Mouse (Mus musculus) CH12.LX (cell line): ENCODE results near the gene Ttbk1. TPM values are rescaled to one million over a fixed set of nuclear protein-coding genes. Genes with fewer than 3 reads are reported as not detected.

Source experiments
- DNase-seq: peaks from one replicate; pipeline ENCODE4 v3.0.0-alpha.2; 2013; ENCODE audit errors: extremely low read depth
- H3K27ac ChIP-seq: 2 replicates; pipeline ENCODE4 v1.5.1; 2012; ENCODE audit warnings: low read depth, mild to moderate bottlenecking, control low read depth, moderate library complexity; ENCODE audit not compliant: insufficient read depth
- H3K27me3 ChIP-seq: replicated peaks from 2 replicates; pipeline ENCODE3; 2012; ENCODE audit warnings: inconsistent platforms
- H3K36me3 ChIP-seq, 2 experiments: replicated peaks in 1 of 2; 2 replicates each; pipeline versions ENCODE3 to v1.6.1; 2012; ENCODE audit warnings: inconsistent platforms in 1 of 2, low read length in 1 of 2, mild to moderate bottlenecking in 1 of 2, mixed read lengths in 1 of 2, moderate library complexity in 1 of 2; ENCODE audit not compliant: control insufficient read depth in 1 of 2, insufficient read depth in 1 of 2
- H3K4me1 ChIP-seq, 2 experiments: 2 replicates each; pipeline ENCODE4 v1.6.1; 2012; ENCODE audit warnings: inconsistent platforms in 1 of 2, moderate library complexity in 1 of 2; ENCODE audit not compliant: insufficient read depth in 2 of 2, control insufficient read depth in 1 of 2
- H3K4me2 ChIP-seq: 2 replicates; pipeline ENCODE4 v1.6.1; 2012; ENCODE audit warnings: low read depth, mild to moderate bottlenecking, control low read depth; ENCODE audit not compliant: poor library complexity, insufficient read depth, severe bottlenecking
- H3K4me3 ChIP-seq, 3 experiments: fragments of 150-350 bp in 1 of 3; sonication (generic) in 1 of 3; replicated peaks in 1 of 3; 2 replicates each; pipeline versions ENCODE3 to v1.5.1; 2011 to 2012; ENCODE audit warnings: low read depth in 2 of 3, low read length in 2 of 3, mild to moderate bottlenecking in 2 of 3, moderate library complexity in 2 of 3, control low read depth in 1 of 3, improper control_type of control experiment in 1 of 3, inconsistent platforms in 1 of 3, mixed read lengths in 1 of 3; ENCODE audit not compliant: poor library complexity in 1 of 3
- H3K79me2 ChIP-seq: replicated peaks from 2 replicates; pipeline ENCODE4 v1.6.1; 2012; ENCODE audit warnings: mild to moderate bottlenecking, moderate library complexity; ENCODE audit not compliant: control insufficient read depth, poor library complexity, insufficient read depth, severe bottlenecking; ENCODE audit errors: extremely low read depth
- H3K9ac ChIP-seq: 2 replicates; pipeline ENCODE4 v1.6.1; 2012; ENCODE audit warnings: low read depth, mild to moderate bottlenecking, control low read depth, moderate library complexity; ENCODE audit not compliant: insufficient read depth
- H3K9me3 ChIP-seq: replicated peaks from 2 replicates; pipeline ENCODE3; 2012; ENCODE audit warnings: low read length, inconsistent platforms, mixed read lengths
- BHLHE40 ChIP-seq: IDR thresholded peaks from 2 replicates; pipeline ENCODE4 v1.6.1; 2011; ENCODE audit warnings: mild to moderate bottlenecking, low read depth, low read length, improper control_type of control experiment
- CHD1 ChIP-seq: IDR thresholded peaks from 2 replicates; pipeline ENCODE4 v1.6.1; 2012; ENCODE audit warnings: low read depth, low read length, improper control_type of control experiment, inconsistent platforms
- HCFC1 ChIP-seq: IDR thresholded peaks from 2 replicates; pipeline ENCODE4 v1.6.1; 2012; ENCODE audit warnings: low read depth, mild to moderate bottlenecking, inconsistent platforms, low read length, improper control_type of control experiment
- IRF4 ChIP-seq: IDR thresholded peaks from 2 replicates; pipeline ENCODE4 v1.6.1; 2014; ENCODE audit warnings: low read depth, mild to moderate bottlenecking, inconsistent platforms, low read length, improper control_type of control experiment
- KAT2A ChIP-seq: IDR thresholded peaks from 2 replicates; pipeline ENCODE4 v1.6.1; 2012; ENCODE audit warnings: low read length, improper control_type of control experiment, inconsistent platforms; ENCODE audit not compliant: insufficient replicate concordance
- MXI1 ChIP-seq: IDR thresholded peaks from 2 replicates; pipeline ENCODE4 v1.6.1; 2011; ENCODE audit warnings: mild to moderate bottlenecking, low read depth, low read length, improper control_type of control experiment
- NRF1 ChIP-seq: IDR thresholded peaks from 2 replicates; pipeline ENCODE4 v1.6.1; 2014; ENCODE audit warnings: low read depth, mild to moderate bottlenecking, inconsistent platforms, low read length, improper control_type of control experiment, moderate library complexity
- RAD21 ChIP-seq: IDR thresholded peaks from 2 replicates; pipeline ENCODE4 v1.6.1; 2011; ENCODE audit warnings: low read depth, mild to moderate bottlenecking, low read length, improper control_type of control experiment, moderate library complexity
- RCOR1 ChIP-seq: conservative IDR thresholded peaks from 2 replicates; pipeline ENCODE4 v1.6.1; 2012; ENCODE audit warnings: low read depth, mild to moderate bottlenecking, inconsistent platforms, low read length, improper control_type of control experiment
- TBP ChIP-seq: conservative IDR thresholded peaks from 2 replicates; pipeline ENCODE4 v1.6.1; 2011; ENCODE audit warnings: low read depth, low read length, improper control_type of control experiment
- UBTF ChIP-seq: IDR thresholded peaks from 2 replicates; pipeline ENCODE4 v1.6.1; 2012; ENCODE audit warnings: low read depth, mild to moderate bottlenecking, inconsistent platforms, low read length, improper control_type of control experiment, moderate library complexity
- ZMIZ1 ChIP-seq: IDR thresholded peaks from 2 replicates; pipeline ENCODE4 v1.6.1; 2012; ENCODE audit warnings: low read depth, mild to moderate bottlenecking, inconsistent platforms, low read length, improper control_type of control experiment
- dilution Hi-C: fragments of 300-500 bp; cut with MboI; formaldehyde crosslinking; loops from 2 replicates; pipeline ENCODE4 v1.14.3; 2020; ENCODE audit warnings: low sequenced_read_pairs; ENCODE audit not compliant: extremely low pct_unique_long_range_greater_than_20kb, extremely low pct_ligation_motif_present
- in situ Hi-C: fragments of 300-500 bp; cut with MboI; formaldehyde crosslinking; loops from 3 replicates; pipeline ENCODE4 v1.14.3; 2019; ENCODE audit warnings: low sequenced_read_pairs, low pct_ligation_motif_present, low pct_unique_long_range_greater_than_20kb, mixed read lengths
- polyA plus RNA-seq: library from polyadenylated mRNA; unstranded; fragments of >175 nt; gene quantifications from 2 replicates; pipeline ENCODE4 v1.2.1, GENCODE M21; 2012; ENCODE audit warnings: low read depth; ENCODE audit not compliant: insufficient read length
- total RNA-seq, 2 experiments: library from RNA; depleted of rRNA; stranded (reverse); fragments of 300-350 nt in 1 of 2; fragments of >200 nt in 1 of 2; gene quantifications; 2 replicates each; pipeline ENCODE4 v1.2.3; 2012 to 2014

Ttbk1 gene
- total and polyA plus RNA-seq, 3 experiments, result 0.08 TPM; not detected in 2

GRCm38 (mm10) chr17:46453970-46454411 is 33.5 kb downstream of the Ttbk1 start:
- Histone ChIP-seq H3K27me3 (peaks cover 91% of the 10 kb centered on the region), H3K4me3 (no peak overlapping the region), H3K36me3 (no peaks in the 10 kb centered on the region), H3K4me1 (peaks cover 12 to 13% of the 10 kb centered on the region in 2 experiments; a peak in 3 of 4 replicates), H3K27ac (no peak overlapping the region), H3K4me2 (no peak overlapping the region), H3K9ac (no peak overlapping the region), H3K9me3 (peaks cover 3% of the 10 kb centered on the region), H3K79me2 (no peaks in the 10 kb centered on the region)
- no peak for TF ChIP-seq TBP
- no peak for TF ChIP-seq KAT2A
- no peak for TF ChIP-seq NRF1
- no peak for DNase-seq
- dilution Hi-C loops (no loop called here), in situ Hi-C loops (no loop called here)

- Histone ChIP-seq H3K4me2 (no peak overlapping the region), H3K36me3 (no peaks in the 10 kb centered on the region), H3K9me3 (peaks cover 3% of the 10 kb centered on the region), H3K4me1 (peaks cover 12 to 13% of the 10 kb centered on the region in 2 experiments; a peak in 3 of 4 replicates), H3K27ac (no peak overlapping the region), H3K9ac (no peak overlapping the region), H3K79me2 (no peaks in the 10 kb centered on the region), H3K27me3 (peaks cover 91% of the 10 kb centered on the region), H3K4me3 (no peak overlapping the region)
- dilution Hi-C loops, result no loop called here
- TF ChIP-seq BHLHE40, result no peak
- TF ChIP-seq HCFC1, result no peak
- TF ChIP-seq RCOR1, result no peak
- TF ChIP-seq UBTF, result no peak
- no peak for TF ChIP-seq MXI1
- TF ChIP-seq RAD21, result no peak
- DNase-seq, result no peak
- in situ Hi-C loops, result no loop called here
Observed at GRCm38 (mm10) chr17:46453302-46453948, 34.0 kb downstream of the Ttbk1 start.

GRCm38 (mm10) chr17:46452683-46453082 is 34.8 kb downstream of the Ttbk1 start:
- no peak overlapping the region for H3K4me3 ChIP-seq
- DNase-seq, result no peak
- no peak overlapping the region for H3K27ac ChIP-seq
- TF ChIP-seq ZMIZ1 (no peak), CHD1 (no peak), MXI1 (no peak), IRF4 (no peak)
- no peaks in the 10 kb centered on the region for H3K79me2 ChIP-seq
- no peaks in the 10 kb centered on the region for H3K36me3 ChIP-seq
- in situ Hi-C loops (no loop called here), dilution Hi-C loops (no loop called here)
- H3K9ac ChIP-seq, result no peak overlapping the region
- H3K27me3 ChIP-seq, result peaks cover 92% of the 10 kb centered on the region
- H3K9me3 ChIP-seq, result peaks cover 3% of the 10 kb centered on the region
- no peak overlapping the region for H3K4me2 ChIP-seq
- peaks cover 7 to 12% of the 10 kb centered on the region in 2 experiments; a peak in 3 of 4 replicates for H3K4me1 ChIP-seq
